Mouse (Mus musculus) embryonic facial prominence, embryonic 15.5 days (tissue): ENCODE results near the gene Nasp. TPM values are rescaled to one million over a fixed set of nuclear protein-coding genes. Genes with fewer than 3 reads are reported as not detected.
A peak's percentile ranks its signal among the peaks of the same experiment; 100 is the strongest.

Source experiments
- ATAC-seq: fragments of 200-750 bp; cut with Nextera tagmentation; 2 replicates; pipeline ENCODE4 v1.8.0; 2017; ENCODE audit warnings: low read depth, moderate TSS enrichment; ENCODE audit not compliant: insufficient number of reproducible peaks, low FRiP score, low TSS enrichment
- H3K27ac ChIP-seq: fragments of 300-500 bp; sonication (generic); replicated peaks from 2 replicates; pipeline ENCODE4 v1.5.1; 2015; ENCODE audit warnings: mild to moderate bottlenecking, inconsistent platforms
- H3K27me3 ChIP-seq: fragments of 300-500 bp; sonication (generic); 2 replicates; pipeline ENCODE4 v1.6.1; 2015; ENCODE audit warnings: inconsistent platforms
- H3K36me3 ChIP-seq: fragments of 300-500 bp; sonication (generic); 2 replicates; pipeline ENCODE4 v1.6.1; 2015; ENCODE audit warnings: mild to moderate bottlenecking, inconsistent platforms
- H3K4me1 ChIP-seq: fragments of 300-500 bp; sonication (generic); 2 replicates; pipeline ENCODE4 v1.6.1; 2015; ENCODE audit warnings: inconsistent platforms
- H3K4me2 ChIP-seq: fragments of 300-500 bp; sonication (generic); replicated peaks from 2 replicates; pipeline ENCODE4 v1.6.1; 2015; ENCODE audit warnings: mild to moderate bottlenecking, inconsistent platforms
- H3K4me3 ChIP-seq: fragments of 300-500 bp; sonication (generic); replicated peaks from 2 replicates; pipeline ENCODE4 v1.5.1; 2015; ENCODE audit warnings: mild to moderate bottlenecking, inconsistent platforms
- H3K9ac ChIP-seq: fragments of 300-500 bp; sonication (generic); 2 replicates; pipeline ENCODE4 v1.6.1; 2015; ENCODE audit warnings: inconsistent platforms
- H3K9me3 ChIP-seq: fragments of 300-500 bp; sonication (generic); replicated peaks from 2 replicates; pipeline ENCODE4 v1.6.1; 2016; ENCODE audit warnings: inconsistent platforms
- WGBS: fragments of 180-500 bp; shearing (Covaris S2); methylation state at CpG from one replicate; pipeline ENCODE4 v1.1.7; 2015; 5-methylcytosine and 5-hydroxymethylcytosine counted together
- polyA plus RNA-seq: library from polyadenylated mRNA; unstranded; fragments of >200 nt; fragmentation: Nextera tagmentation; extraction: Ambion mirVana; gene quantifications from 2 replicates; pipeline ENCODE4 v1.2.1, GENCODE M21; 2015

Nasp gene
- polyA plus RNA-seq, 1 experiment from 2014 or later = 107 TPM

- Histone ChIP-seq H3K9ac (no peak overlapping the region), H3K36me3 (no peaks in the 10 kb centered on the region), H3K9me3 (no peaks in the 10 kb centered on the region), H3K4me3 (no peak overlapping the region), H3K4me1 (0 out of 2 replicates have a peak, but pooled peaks cover 5% of the 10 kb centered on the region), H3K27ac (no peak overlapping the region), H3K4me2 (no peak overlapping the region), H3K27me3 (no peaks in the 10 kb centered on the region)
- ATAC-seq = no peak
- WGBS = 56% methylated on average over 3 of the region's 3 CpGs
Measured at GRCm38 (mm10) chr4:116655658-116656057, 27.9 kb upstream of the Nasp start.

GRCm38 (mm10) chr4:116655100-116655499 lies 27.4 kb upstream of the Nasp start:
- H3K27ac ChIP-seq = no peak overlapping the region
- WGBS = 56% methylated on average over 2 of the region's 2 CpGs
- ATAC-seq = no peak
- H3K9ac ChIP-seq = no peak overlapping the region
- no peaks in the 10 kb centered on the region for H3K36me3 ChIP-seq
- H3K4me3 ChIP-seq = no peak overlapping the region
- no peaks in the 10 kb centered on the region for H3K27me3 ChIP-seq
- no peak overlapping the region for H3K4me2 ChIP-seq
- H3K9me3 ChIP-seq = no peaks in the 10 kb centered on the region
- H3K4me1 ChIP-seq = peaks cover 8% of the 10 kb centered on the region

GRCm38 (mm10) chr4:116653228-116653627 lies 25.5 kb upstream of the Nasp start:
- no peak overlapping the region for H3K4me3 ChIP-seq
- peaks cover 9% of the 10 kb centered on the region; the same call in 1 of the 2 replicates for H3K36me3 ChIP-seq
- H3K9me3 ChIP-seq = no peaks in the 10 kb centered on the region
- H3K9ac ChIP-seq = no peak overlapping the region
- H3K27ac ChIP-seq = no peak overlapping the region
- H3K4me2 ChIP-seq = no peak overlapping the region
- no peak for ATAC-seq
- H3K4me1 ChIP-seq = peaks cover 21% of the 10 kb centered on the region
- H3K27me3 ChIP-seq = no peaks in the 10 kb centered on the region
- 92% methylated on average over 6 of the region's 6 CpGs for WGBS

GRCm38 (mm10) chr4:116651797-116652135 lies 24.0 kb upstream of the Nasp start:
- Histone ChIP-seq H3K9me3 (no peaks in the 10 kb centered on the region), H3K4me3 (peak overlapping the region; percentile 87), H3K27me3 (no peaks in the 10 kb centered on the region), H3K9ac (peak overlapping the region; percentile 95), H3K4me1 (peaks cover 31% of the 10 kb centered on the region), H3K4me2 (peak overlapping the region; percentile 68), H3K27ac (peak overlapping the region; percentile 96), H3K36me3 (peaks cover 9% of the 10 kb centered on the region; the same call in 1 of the 2 replicates)
- ATAC-seq = no peak
- 9% methylated on average over 6 of the region's 6 CpGs for whole genome bisulfite sequencing

- peak; percentile 99 for ATAC-seq
- Histone ChIP-seq H3K4me3 (peak within 1 kb of the TSS; percentile 87), H3K27ac (peak within 1 kb of the TSS; percentile 96), H3K9me3 (no peaks in the 10 kb centered on the region), H3K27me3 (no peaks in the 10 kb centered on the region), H3K36me3 (peaks cover 9% of the 10 kb centered on the region; the same call in 1 of the 2 replicates), H3K4me2 (peak within 1 kb of the TSS; percentile 68), H3K9ac (peak within 1 kb of the TSS; percentile 95), H3K4me1 (peaks cover 34% of the 10 kb centered on the region)
- WGBS = under 1% methylated on average over 39 of the region's 39 CpGs
Measured at GRCm38 (mm10) chr4:116650924-116651796, 23.4 kb upstream of the Nasp start, which contains the start of gene Akr1a1. Akr1a1 (minus strand) TSS chr4:116651680.

- WGBS = 35% methylated on average over 5 of the region's 5 CpGs
- Histone ChIP-seq H3K27ac (peak overlapping the region; percentile 96; the same call in 1 of the 2 replicates), H3K4me1 (peaks cover 34% of the 10 kb centered on the region), H3K4me2 (peak overlapping the region; percentile 68), H3K9ac (peak overlapping the region; percentile 95), H3K4me3 (peak overlapping the region; percentile 87), H3K27me3 (no peaks in the 10 kb centered on the region), H3K9me3 (no peaks in the 10 kb centered on the region), H3K36me3 (peaks cover 15% of the 10 kb centered on the region)
- ATAC-seq = no peak
Measured at GRCm38 (mm10) chr4:116650365-116650764, 22.6 kb upstream of the Nasp start.

- 100% methylated on average over 2 of the region's 2 CpGs for WGBS
- Histone ChIP-seq H3K9me3 (no peaks in the 10 kb centered on the region), H3K9ac (no peak overlapping the region), H3K4me2 (peak overlapping the region; percentile 68), H3K27ac (no peak overlapping the region), H3K27me3 (no peaks in the 10 kb centered on the region), H3K36me3 (peaks cover 19% of the 10 kb centered on the region), H3K4me3 (peak overlapping the region; percentile 87), H3K4me1 (peaks cover 38% of the 10 kb centered on the region)
- ATAC-seq = no peak
Measured at GRCm38 (mm10) chr4:116649411-116649810, 21.7 kb upstream of the Nasp start.

GRCm38 (mm10) chr4:116645624-116646023 lies 17.9 kb upstream of the Nasp start:
- peaks cover 49% of the 10 kb centered on the region for H3K36me3 ChIP-seq
- no peak overlapping the region for H3K4me2 ChIP-seq
- WGBS = 85% methylated on average over 7 of the region's 7 CpGs
- no peak overlapping the region for H3K9ac ChIP-seq
- H3K4me1 ChIP-seq = peaks cover 33% of the 10 kb centered on the region
- H3K27ac ChIP-seq = no peak overlapping the region
- no peaks in the 10 kb centered on the region for H3K9me3 ChIP-seq
- H3K4me3 ChIP-seq = no peak overlapping the region
- H3K27me3 ChIP-seq = no peaks in the 10 kb centered on the region
- ATAC-seq = no peak

- no peak for ATAC-seq
- Histone ChIP-seq H3K27ac (no peak overlapping the region), H3K4me1 (peaks cover 22% of the 10 kb centered on the region), H3K27me3 (no peaks in the 10 kb centered on the region), H3K36me3 (peaks cover 56% of the 10 kb centered on the region), H3K9me3 (no peaks in the 10 kb centered on the region), H3K9ac (no peak overlapping the region), H3K4me3 (no peak overlapping the region), H3K4me2 (no peak overlapping the region)
- 43% methylated on average over 6 of the region's 6 CpGs for WGBS
Measured at GRCm38 (mm10) chr4:116644326-116644725, 16.6 kb upstream of the Nasp start.

GRCm38 (mm10) chr4:116642071-116642470 lies 14.3 kb upstream of the Nasp start:
- 0 out of 2 replicates have a peak, but pooled peaks cover 8% of the 10 kb centered on the region for H3K4me1 ChIP-seq
- no peak overlapping the region for H3K4me3 ChIP-seq
- H3K27ac ChIP-seq = no peak overlapping the region
- no peaks in the 10 kb centered on the region for H3K27me3 ChIP-seq
- WGBS = 93% methylated on average over 1 of the region's 1 CpGs
- H3K9ac ChIP-seq = no peak overlapping the region
- no peak for ATAC-seq
- no peaks in the 10 kb centered on the region for H3K9me3 ChIP-seq
- H3K4me2 ChIP-seq = no peak overlapping the region
- peaks cover 70% of the 10 kb centered on the region for H3K36me3 ChIP-seq

- 91% methylated on average over 6 of the region's 6 CpGs for WGBS
- no peak overlapping the region for H3K9ac ChIP-seq
- H3K27ac ChIP-seq = no peak overlapping the region
- no peaks in the 10 kb centered on the region for H3K27me3 ChIP-seq
- H3K9me3 ChIP-seq = no peaks in the 10 kb centered on the region
- no peaks in the 10 kb centered on the region for H3K4me1 ChIP-seq
- H3K4me3 ChIP-seq = no peak overlapping the region
- ATAC-seq = no peak
- H3K36me3 ChIP-seq = peaks cover 93% of the 10 kb centered on the region
- no peak overlapping the region for H3K4me2 ChIP-seq
Measured at GRCm38 (mm10) chr4:116638821-116639220, 11.1 kb upstream of the Nasp start.
